Mouse (Mus musculus): ENCODE measurements around the gene Olfr1042.
"Not testable (repeated sequence)": the region's sequence is repeated elsewhere in the genome, so short reads cannot be mapped to it uniquely, and the experiment has no call there.

Olfr1042 gene

DNA sequence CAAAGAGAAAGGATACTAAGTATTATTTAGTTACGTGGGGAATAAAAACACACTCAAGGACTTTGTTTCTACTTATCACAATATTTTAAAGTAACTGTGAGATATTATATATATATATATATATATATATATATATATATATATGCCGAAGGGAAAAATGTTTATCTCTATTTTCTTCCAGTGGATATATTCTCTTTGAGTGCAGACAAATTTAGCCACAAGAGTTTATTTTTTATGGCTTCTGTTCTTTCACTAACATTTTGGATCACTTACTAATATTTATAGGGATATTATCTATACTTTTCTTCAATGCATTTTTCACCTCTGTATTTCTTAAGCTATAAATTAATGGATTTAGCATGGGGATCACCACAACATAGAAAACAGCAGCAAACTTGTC is at the start of gene Olfr1042:
TSS of gene Olfr1042 (minus strand) at position 101 of the 400 bp plus-strand sequence.
- no peak for DNase-seq (ENCODE audit: low spot score)

GRCm38 (mm10) chr2:86202909-86203308 is 41.3 kb upstream of the Olfr1042 start, which contains the start of gene Olfr1045:
Gene Olfr1045 (minus strand): TSS chr2:86203009.
- no peak for DNase-seq (ENCODE audit: low spot score)

DNA sequence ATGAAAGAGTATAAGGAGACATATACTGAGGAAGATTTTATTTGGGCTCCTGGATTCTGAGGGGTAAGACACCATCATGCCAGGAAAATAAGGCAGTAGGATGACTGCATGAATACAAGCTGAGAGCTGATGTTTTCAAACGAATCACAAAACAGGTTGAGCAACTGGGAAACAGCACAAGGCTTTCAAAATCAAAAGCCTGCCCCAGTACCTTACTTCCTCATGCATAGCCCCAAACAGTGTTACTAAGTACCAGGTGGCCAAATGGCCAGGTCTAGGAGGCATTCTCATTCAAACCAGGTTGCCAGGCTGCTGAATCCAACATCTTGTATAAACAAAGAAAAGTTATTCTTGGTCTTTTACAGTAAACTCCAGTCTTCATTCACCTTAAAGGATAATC is 34.2 kb upstream of the Olfr1042 start:
- no peak for DNase-seq (ENCODE audit: low spot score)

- no peak for DNase-seq (ENCODE audit: low spot score)
Measured at GRCm38 (mm10) chr2:86185583-86185982, 23.9 kb upstream of the Olfr1042 start, which contains the start of gene Olfr52. Gene Olfr52 (minus strand): TSS chr2:86185683.

- DNase-seq (ENCODE audit: low spot score) = no peak
Measured at GRCm38 (mm10) chr2:86179950-86180349, 18.3 kb upstream of the Olfr1042 start.

- DNase-seq (ENCODE audit: low spot score) = no peak
Measured at GRCm38 (mm10) chr2:86177720-86178119, 16.1 kb upstream of the Olfr1042 start, which contains the start of gene Olfr1044. Gene Olfr1044 (minus strand): TSS chr2:86177820.

DNA sequence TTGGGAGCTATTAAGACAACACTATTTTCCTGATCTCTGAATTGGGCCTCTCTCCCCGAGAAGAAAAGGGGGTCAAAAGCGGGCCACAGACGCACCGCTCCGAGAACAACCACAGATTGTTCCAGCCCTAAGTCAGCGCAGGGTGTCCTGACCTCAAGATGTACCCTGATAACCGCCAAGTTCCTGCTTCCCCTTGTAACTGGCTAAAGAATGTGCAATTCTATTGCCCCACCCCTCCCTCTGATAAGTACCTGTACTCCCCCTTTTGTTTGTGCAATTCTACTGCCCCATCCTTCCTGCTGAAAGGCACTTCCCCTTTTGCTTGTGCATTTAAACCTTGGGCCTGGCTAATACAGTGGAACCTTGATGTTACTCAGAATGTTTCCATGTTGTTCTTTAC is 13.8 kb upstream of the Olfr1042 start:
- DNase-seq (ENCODE audit: low spot score) = not testable (repeated sequence)

GRCm38 (mm10) chr2:86167422-86167821 is 5.8 kb upstream of the Olfr1042 start, which contains the start of gene Olfr1043:
Gene Olfr1043 (minus strand): TSS chr2:86167522.
- no peak for DNase-seq (ENCODE audit: low spot score)

- DNase-seq (ENCODE audit: low spot score) = no peak
Measured at GRCm38 (mm10) chr2:86146632-86147031, 15.0 kb downstream of the Olfr1042 start, which contains the start of gene Olfr1040. Gene Olfr1040 (minus strand): TSS chr2:86146732.

DNA sequence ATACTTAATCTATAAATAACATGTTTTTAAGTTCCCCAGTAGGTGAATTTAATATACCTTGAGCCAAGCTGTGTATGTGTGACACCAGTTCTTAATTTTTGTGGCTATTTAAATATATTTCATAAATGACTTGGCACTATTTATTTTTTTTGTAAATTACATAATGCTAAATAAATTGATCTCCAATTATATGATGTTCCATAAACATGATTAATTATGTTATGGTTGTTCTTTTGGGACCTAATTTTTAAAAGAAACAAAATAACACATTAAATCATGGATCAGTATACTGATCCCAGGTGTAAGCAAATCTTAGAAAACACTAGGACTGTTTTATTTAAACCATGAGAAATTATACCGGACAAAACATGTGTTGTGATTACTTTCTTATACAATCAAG is 25.8 kb downstream of the Olfr1042 start, which contains the start of gene Olfr1039:
TSS of gene Olfr1039 (minus strand) at position 101 of the 400 bp plus-strand sequence.
- DNase-seq (ENCODE audit: low spot score) = no peak

All from embryo, embryonic 10 days (tissue).